Mouse (Mus musculus): Measurements from ENCODE around the gene Olfr1443.
"Not testable (repeated sequence)": the region's sequence is repeated elsewhere in the genome, so short reads cannot be mapped to it uniquely, and the experiment has no call there.

DNA sequence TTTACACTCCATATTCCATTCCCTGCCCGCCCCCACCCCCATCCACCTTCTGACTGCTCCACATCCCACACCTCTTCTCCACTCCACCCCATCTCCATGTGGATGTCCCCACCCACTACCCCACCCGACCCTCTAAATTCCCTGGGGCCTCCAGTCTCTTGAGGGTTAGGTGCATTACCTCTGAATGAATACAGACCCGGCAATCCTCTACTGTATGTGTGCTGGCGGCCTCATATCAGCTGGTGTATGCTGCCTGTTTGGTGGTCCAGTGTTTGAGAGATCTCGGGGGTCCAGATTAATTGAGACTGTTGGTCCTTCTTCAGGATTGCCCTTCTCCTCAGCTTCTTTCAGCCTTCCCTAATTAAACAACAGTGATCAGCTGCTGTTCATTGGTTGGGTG lies 43.0 kb downstream of the Olfr1443 start:
- not testable (repeated sequence) for TF ChIP-seq CTCF (conservative IDR thresholded peaks at IDR 0.05; ENCODE audit: low read length); NANOG (IDR thresholded peaks at IDR 0.05; ENCODE audit: borderline replicate concordance, low read length)

Measured in E14TG2a.4 (cell line).